Mouse (Mus musculus) thymus, adult 18-20 months (tissue): Measurements from ENCODE around the gene Gm609.

Source experiments
- DNase-seq, 2 experiments: peaks; one replicate each; pipeline ENCODE4 v3.0.0; 2022; ENCODE audit warnings: mixed read lengths in 2 of 2

Gm609 gene

DNA sequence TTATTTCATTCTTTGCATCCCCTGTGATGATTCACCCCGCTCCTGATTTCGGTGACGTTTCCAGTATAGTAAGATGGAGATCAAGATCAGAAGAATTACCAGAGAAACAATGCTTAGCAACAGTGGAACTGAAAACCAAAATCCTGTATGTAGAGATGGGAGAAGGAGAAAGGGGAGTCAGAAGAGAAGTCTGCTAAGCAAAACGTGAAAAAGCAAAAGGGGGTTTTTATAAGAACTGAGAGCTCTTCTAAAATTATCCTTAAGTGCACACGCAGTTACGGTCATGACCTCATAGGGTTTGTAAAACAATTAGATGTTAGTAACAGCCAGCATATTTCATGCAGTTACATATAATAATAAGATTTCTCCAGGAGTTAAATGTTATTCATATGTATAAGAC is 100.5 kb downstream of the Gm609 start:
- no peak for DNase-seq

DNA sequence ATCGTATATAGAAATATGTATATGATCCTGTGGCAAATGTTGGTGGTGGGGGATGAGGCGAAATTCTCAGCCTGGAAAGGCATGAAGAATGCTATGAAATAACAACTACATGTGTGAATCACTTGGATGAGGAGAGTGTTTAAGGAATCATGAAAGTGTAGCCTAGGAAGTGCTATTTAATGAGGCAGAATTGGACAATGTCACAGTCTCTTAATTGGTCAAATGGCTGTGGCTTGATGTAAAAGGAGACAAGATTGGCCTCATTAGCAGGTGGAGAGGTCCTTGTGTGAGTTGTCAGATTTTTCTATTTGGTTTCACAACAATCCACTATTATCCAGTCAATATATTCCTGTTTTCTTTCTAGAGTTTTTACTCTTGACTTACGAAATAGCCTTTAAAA is 101.1 kb downstream of the Gm609 start:
- no peak for DNase-seq

GRCm38 (mm10) chr16:45390286-45390956 is 102.3 kb downstream of the Gm609 start:
- DNase-seq: no peak

DNA sequence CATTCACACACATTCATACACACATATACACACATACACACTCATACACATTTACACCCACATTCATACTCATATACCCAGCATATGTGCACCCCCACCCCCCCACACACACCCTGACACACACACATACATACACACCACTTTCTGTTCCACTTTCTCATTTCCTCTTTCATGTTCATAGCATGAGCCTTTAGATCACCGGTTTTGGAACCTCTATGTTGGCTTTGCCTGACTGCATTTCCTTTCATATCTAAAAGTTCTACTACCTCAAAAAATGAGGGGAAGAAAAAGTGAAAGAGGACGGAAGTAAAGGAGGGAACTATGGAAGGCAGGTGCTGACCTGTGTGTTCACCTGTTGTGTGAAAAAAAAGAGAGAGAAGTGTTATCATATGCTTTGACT is 102.9 kb downstream of the Gm609 start:
- peak in 1 of 2 experiments; percentile 11 for DNase-seq

DNA sequence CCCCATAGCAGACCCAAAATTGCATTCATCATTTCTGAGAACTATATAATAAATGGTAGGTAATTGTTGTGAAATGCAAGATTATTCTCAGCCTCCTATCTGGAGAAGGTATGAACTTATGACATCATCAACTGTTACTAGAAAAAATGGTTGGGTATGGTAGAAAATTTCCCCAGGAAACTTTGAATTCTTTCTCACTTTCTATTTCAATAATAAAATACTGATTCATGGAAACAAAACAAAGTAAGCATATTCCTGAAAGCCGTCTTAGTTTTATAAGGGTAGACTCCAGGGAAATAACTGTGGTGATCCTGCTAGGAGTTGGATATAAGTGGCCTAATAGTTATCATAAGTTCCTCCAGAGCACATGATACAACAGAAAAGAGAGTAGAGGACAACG is 103.7 kb downstream of the Gm609 start:
- no peak for DNase-seq

GRCm38 (mm10) chr16:45381811-45382210 is 111.0 kb downstream of the Gm609 start:
- DNase-seq: no peak

- DNase-seq: no peak
Measured at GRCm38 (mm10) chr16:45378959-45379358, 113.8 kb downstream of the Gm609 start.

DNA sequence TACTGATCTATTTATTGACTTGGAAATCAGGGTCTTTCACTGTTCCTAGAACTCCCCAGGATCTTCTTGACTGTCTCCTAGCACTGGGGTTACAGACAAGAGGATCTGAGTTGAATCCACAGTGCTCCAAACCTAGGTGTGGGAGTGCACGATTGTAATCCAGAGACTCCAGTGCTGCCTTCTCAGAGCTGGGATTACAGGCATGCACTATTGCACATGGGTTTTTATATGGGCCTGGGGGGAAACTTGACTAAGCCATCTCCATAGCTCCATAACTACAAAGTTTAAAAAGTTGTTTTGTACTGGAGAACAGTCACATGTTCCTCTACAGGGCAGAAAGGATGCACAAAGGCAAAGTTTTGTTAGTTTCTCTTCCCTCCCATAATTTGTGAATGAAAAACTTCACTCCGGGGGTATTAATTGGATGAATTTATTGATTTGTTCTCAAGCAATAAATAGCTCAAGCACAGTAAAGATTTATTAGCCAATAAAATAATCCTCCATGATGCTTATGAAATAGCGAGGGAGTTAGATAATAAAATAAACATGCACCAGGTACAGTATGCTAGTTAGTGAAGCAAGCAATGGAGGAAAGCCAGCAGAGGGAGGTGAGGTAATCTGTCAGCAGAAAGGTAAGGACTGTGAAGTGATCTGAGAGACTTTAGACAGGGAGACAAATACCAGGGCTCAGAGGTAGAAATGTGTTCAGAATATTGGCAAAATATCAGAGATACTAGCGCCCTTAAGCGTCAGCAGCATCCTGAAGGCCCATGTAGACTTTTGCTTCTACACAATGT is 114.4 kb downstream of the Gm609 start:
- DNase-seq: no peak

DNA sequence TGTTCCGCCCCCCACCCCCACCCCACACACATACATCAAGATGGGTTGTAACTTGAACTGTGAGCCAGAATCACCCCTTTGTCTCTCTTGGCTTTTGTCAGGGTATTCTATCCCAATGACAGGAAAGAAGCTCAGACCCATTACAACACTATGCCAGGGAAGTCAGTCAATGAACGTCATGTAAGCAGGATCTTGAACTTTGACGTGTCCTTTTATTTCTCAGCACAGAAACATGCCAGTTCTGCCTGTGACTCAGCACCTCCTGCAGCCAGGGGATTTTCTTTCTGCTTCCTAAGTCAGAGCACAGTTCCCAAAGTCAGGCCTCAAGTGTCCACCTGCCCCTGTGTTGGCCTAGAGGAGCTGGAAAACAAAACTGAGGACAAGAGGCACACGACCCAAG is 115.4 kb downstream of the Gm609 start:
- DNase-seq: no peak

GRCm38 (mm10) chr16:45376812-45377211 is 116.0 kb downstream of the Gm609 start:
- no peak for DNase-seq

DNA sequence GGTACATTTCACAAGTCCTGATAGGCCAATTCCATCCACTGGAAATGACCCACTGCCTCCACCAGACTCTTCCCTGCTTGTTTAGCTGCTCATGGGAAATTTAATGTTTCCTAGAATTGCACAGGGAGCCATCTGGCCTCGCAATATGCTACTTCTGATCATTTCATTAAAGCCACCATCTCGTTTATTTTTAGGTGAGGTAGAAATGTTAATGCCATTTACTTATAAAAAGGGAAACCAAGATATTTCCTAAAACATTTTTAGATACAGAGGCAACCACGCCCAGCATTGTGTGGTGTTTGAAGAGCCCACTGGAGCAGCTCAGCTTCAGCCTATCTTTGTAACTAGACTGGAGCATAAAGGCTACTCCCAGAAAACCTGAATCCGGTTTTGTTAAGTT is 116.5 kb downstream of the Gm609 start:
- no peak for DNase-seq

- no peak for DNase-seq
Measured at GRCm38 (mm10) chr16:45375506-45376225, 117.1 kb downstream of the Gm609 start.

DNA sequence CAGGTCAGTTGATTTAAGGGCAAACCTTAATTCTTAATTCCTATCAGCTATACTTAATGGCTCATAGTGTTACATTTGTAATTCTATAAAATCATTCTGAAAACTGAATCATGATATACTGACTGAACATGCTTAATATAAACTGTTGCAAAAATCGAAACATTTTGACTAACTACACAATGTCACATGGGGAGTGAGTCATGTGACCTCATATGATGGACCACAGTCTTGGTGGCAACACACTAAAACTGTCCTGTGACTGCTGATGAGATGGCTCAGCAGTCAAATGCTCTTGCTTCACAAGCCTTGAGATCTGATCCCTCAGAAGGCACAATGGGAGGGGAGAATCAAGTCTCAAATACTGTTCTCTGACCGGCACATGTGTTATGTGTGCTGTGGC is 118.7 kb downstream of the Gm609 start:
- no peak for DNase-seq

DNA sequence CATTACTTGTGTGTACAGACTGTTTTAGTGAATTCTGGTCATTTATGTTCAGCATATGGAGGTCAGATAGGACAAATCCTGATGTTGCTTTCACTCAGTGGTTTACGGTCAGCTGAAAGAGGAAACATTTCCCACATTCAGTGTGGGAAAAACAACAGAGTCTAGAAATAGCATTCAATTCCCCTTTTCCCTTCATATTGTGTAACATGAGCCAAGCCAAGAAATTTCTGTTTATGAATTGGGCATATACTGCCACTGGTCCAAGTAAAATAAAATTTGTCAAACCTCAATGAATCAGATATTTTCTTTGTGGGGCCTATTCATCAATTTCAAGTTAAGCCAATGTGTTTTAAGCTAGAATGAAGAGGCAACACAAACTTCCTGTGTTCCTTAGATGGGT is 121.7 kb downstream of the Gm609 start:
- DNase-seq: no peak

DNA sequence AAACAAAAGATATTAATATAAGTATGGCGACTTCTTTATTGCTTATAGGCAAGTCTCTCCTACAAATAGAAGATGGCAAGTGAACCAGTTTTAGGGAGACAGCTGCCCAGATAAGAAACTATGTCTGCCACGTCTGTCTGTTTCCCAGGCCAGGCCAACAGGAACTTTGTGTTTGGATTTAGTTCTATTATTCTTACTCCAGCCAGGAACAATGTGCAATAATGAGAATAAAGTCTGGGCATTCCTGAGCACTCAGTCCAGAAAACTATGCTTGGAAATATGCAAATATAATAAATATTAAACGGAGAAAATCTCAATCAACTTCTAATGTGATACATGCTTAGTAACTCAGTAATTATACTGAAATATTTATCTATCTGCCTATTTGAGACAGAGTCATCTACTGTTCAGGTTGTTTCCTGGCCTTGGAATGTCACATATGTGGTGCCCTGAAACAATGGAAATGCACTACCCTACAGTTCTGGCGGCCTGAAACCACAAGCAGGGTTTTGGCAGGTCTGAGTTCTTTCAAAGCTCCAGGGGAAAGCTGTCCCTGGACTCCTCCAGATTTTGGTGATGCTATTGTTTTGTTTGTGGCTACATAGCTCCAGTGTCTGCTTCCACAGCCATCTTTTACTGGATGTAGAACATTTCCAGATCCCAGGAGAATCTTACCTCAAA is 123.3 kb downstream of the Gm609 start:
- no peak for DNase-seq

DNA sequence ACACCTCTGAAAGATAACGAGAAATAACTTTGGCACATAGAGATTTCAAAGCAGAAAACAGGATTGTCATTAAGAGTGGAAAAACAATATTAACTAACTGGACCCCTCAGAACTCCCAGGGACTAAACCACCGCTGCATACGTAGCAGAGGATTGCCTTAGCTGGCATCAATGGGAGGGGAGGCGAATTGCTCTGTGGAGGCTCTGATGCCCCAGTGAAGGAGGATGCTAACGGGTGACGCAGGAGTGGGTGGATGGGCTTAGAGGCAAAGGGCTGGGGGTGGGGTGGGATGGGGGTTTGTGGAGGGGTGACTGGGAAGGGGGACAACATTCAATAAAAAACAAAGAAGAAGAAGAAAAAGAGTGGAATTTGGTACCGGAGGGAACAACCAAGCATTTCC is 126.7 kb downstream of the Gm609 start:
- no peak for DNase-seq

DNA sequence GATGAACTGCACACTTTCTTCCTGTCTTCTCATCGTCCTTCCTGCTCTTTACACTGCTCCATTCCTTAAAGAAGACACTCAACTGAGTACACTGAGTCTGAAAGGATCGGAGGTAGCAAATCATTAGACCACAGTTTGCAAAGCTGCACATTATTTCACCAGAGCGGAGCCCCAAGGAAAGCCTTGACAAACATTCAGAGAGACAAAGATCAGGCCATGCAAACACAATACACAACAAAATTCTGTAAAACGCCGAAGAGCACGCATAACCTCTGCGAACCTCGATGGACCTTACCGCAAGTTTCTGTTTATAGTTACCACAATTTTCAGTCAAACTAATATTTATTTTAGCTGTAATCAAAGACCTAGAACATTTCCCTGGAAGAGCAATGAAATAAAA is 127.4 kb downstream of the Gm609 start:
- no peak for DNase-seq

GRCm38 (mm10) chr16:45364627-45365026 is 128.1 kb downstream of the Gm609 start:
- no peak for DNase-seq

DNA sequence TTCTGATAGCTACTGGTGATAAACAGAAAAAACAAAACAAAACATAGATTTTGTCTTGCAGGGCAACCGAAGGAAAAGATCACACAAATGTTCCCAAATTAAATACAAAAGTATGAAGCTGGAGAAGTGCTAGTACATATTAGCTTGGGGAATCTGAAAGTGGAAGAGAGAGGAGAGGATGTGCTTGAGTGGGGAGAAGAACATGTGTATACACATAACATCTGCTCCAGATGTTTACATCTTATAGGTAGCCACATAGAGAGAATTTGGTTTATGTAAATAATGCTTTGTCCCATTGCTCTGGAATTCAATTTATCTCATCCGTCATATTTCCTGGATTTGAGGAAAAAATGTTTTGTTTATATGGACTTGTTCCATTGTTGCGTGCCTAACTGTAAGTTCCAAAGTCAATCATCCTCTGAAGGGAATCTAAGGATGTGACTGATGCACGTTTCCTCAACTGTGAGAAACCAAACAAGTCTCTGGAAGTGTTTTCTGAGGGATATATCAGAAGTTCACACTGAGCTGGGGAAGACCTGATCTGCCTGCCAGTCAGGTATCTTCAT is 129.2 kb downstream of the Gm609 start:
- DNase-seq: no peak
